Mouse (Mus musculus) subcutaneous adipose tissue, adult 2 months (tissue): ENCODE results near the gene Jakmip3. TPM values are rescaled to one million over a fixed set of nuclear protein-coding genes. Genes with fewer than 3 reads are reported as not detected.

Experiments
- polyA plus RNA-seq: library from polyadenylated mRNA; depleted of rRNA; stranded (reverse); fragments of >200 nt; gene quantifications from 2 replicates; pipeline ENCODE4 v1.2.3, GENCODE M21; 2012; ENCODE audit warnings: low replicate concordance; rRNA removed

The Jakmip3 gene
- polyA plus RNA-seq: 0.54 and 2.3 TPM in 2 replicates

DNA sequence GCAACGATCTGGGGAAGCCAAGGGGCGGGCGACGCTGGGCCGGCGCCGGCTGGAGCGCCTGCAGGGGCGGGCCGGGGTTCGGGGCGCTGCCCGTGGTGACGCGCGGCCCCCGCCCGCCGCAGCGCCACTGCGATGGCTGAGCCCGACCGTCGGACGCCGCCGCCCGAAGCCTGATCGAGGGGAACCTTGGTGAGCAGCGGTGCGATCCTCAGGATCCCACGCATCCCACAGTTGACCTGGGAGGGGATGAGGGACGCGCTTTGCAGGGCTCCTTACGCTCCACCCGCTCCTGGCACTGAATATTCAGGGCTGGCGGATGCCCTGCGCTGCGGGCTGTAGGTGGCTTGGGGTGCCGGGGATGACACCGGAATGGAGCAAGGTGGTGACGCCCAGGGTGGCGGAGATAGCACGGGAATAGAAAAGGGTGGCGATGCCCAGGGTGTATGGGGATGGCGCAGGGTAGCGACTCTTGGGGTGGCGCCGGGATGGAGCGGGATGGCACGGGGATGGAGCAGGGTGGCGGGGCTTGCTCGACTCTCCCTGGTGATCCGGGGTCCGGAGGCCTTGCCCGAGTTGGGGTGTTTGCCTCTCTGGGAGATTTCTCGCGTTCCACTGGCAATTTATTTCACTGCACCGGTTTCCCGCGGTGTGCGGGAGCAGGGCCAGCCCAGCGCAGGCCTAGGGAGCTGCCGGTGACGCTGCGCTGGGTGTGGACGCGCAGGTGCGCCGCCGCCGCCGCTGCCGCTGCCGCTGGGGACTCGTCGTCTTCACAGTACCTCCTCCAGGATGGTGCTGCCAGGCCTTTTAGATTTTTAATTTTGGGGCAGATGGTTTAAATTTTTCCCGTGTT, at the start of gene Jakmip3:
Gene Jakmip3 (plus strand): TSS at position 119 of the 850 bp plus-strand sequence.

DNA sequence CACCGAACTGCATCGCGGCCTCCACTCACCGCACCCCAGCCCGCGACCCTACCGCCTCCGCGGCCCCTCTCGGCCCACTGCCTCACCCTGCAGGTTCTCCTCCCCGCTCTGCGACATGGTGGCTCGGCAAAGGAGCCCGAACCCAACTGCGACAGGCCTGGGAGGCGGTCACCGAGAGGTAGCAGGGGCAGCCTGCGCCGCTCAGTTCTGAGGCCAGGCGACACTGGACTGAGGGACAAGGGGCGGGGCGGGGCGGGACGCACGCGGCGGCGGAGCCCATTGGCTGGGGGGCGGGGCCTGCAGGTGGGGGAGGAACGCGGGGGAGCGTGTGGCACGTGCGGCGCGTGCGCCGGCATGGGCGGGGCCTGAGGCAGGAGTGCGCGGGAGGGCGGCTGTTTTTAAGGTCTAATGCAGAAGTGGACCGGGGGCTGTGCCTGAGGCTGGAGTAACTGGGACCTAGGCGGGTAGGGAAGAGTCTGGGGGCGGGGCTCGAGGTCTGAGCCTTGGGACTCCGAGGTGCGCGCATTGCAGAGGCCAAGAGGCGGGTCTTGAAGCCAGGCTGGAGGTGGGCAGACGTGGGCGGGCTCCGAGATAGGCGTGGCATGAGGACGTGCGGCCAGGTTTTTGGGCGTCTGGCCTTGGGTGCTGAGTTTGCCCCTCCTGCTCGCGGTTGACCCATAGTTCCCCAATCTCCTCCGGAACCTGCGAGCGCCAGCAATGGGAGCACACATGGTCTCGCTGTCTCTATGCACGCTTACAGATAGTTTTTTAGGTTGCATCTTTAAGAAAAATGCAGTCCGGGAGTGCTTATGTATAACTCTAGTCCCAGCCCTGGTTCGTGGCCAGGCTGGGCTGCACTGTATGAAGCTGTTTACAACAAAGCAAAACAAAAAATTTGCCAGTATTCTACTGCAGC, 31.0 kb upstream of the Jakmip3 start, which contains the start of gene Bnip3:
Gene Bnip3 (minus strand): TSS at position 243 of the 916 bp plus-strand sequence.

DNA sequence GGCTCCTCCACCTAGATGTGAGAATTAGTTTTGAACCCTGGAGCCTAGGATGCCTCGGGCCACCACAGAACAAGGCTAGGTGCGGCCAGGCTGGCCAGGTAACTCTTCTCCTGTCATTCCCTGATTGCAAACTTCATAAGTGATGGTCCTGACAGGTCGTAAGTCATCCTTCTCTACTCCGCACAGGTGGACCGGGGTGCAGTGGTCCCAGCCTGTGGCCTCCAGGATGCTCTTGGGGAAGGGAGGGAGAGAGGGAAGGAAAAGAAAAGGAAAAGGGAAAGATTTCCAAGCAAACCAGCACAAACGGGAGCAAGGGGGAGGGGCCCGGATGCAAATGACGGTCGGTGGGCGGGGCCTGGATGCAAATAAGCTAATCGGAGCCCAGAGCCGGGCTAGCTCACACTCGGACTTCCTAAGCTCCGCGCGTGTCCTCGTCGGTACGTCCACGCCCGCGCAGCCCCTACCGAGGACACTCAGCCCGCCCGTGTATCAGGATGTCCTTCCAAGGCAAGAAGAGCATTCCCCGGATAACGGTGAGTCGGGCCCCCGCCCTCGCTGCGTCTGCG, 145.2 kb downstream of the Jakmip3 start, which contains the start of gene Dpysl4:
Gene Dpysl4 (plus strand): TSS at position 373 of the 566 bp plus-strand sequence.

Other genes starting within 250 kb of the Jakmip3 start
- gene Ppp2r2d, start 94.7 kb upstream of the Jakmip3 start, polyA plus RNA-seq: 31.7 and 35.2 TPM in 2 replicates
- gene Mapk1ip1, start 94.5 kb upstream of the Jakmip3 start, polyA plus RNA-seq: 63.3 and 68.2 TPM in 2 replicates
- gene Bnip3, start 31.2 kb upstream of the Jakmip3 start, polyA plus RNA-seq: 47.3 and 238 TPM in 2 replicates
- 0.30 and 10.3 TPM in 2 replicates for gene Dpysl4, start 145.3 kb downstream of the Jakmip3 start, polyA plus RNA-seq